Mouse (Mus musculus) neural tube, embryonic 10.5 days (tissue): ENCODE measurements around the gene Capn7.

Source experiments
- DNase-seq: peaks from one replicate; pipeline ENCODE4 v3.0.0-alpha.2; 2017; ENCODE audit warnings: low spot score; ENCODE audit errors: extremely low spot score

The Capn7 gene

DNA sequence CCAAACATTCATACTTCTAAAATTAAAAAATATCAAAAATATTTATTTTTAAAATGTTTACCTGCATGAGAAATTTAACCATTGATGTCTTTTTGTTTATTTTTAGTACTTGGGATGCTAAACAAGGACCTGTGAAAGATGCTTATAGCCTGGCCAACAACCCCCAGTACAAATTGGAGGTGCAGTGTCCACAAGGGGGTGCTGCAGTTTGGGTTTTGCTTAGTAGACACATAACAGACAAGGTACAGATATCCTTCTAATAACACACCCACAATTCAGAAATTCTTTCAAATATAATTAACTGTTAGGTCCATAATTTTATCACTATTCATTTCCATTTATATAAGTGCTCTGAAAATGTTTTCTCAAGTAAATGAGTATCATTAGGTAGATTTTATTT is 28.9 kb downstream of the Capn7 start:
- DNase-seq, result peak; percentile 51

DNA sequence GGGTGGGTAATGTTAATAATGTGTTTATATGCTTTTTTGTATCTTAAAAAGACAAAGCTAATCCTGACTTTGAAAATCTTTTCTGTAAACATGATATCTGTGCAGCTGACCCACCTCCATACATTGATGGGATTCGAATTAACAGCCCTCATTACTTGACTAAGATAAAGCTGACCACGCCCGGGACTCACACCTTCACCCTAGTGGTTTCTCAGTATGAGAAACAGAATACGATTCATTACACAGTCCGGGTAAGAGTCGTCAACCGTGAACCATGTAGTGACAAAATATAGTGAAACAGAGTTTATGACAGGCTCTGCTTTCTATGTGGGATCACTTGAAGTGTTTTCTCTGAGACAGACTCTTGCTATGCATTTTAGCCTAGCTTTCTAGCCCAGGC is 31.5 kb downstream of the Capn7 start:
- no peak for DNase-seq

DNA sequence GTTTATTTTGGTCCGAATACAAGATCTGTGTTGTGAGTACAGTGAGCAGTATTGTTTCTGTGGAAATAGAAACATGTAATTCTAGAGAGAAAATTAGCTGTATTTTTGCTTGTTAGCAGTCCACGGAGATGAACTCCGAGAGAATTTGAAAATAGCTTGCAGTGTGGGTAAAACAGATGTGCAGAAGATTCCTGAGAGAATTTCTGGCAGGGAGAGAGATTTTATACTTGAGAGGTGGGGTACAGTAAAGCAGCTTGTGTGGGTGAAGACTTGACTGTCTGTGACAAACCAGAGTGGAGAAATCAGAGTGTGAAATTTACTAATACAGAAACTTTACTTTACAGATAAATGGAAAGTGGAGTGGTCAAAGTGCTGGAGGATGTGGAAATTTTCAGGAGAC is 32.9 kb downstream of the Capn7 start:
- DNase-seq, result no peak

DNA sequence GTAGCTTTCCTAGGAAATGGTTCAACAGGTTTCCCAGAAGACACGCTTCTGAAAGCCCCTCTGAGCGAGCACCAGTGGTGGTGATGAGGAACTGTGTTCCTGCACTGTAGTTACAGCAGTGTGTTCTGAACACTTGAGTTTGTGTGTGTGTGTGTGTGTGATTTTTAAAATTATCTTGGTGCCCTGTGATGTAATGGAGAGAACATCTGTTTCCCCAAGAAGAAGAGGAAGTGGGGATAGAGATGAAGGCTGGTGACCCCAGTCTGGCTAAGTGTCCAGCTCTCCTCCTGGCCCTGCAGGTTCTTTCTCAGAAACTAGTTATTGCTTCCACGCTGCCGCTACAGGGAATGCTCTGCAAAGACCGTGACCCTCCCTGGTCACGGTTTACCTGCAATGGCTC is 38.0 kb downstream of the Capn7 start:
- no peak for DNase-seq

DNA sequence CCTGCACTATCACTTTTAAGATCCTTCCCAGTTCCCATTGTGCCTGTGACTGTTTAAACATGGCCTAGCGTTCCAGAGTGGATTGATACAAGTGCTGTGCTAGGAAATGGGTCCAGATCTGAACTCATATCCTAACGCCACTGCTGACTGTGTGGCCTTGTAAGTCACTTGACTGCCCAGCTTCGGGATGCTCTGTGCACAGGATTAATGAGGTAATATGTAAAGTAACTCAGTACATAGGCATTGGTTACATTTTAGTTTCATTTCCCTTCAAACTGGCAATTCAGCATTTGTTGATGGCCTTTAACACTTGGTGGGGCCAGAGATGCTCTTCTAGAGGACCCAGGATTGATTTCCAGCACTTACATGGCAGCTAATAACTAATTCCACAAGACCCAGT is 39.9 kb downstream of the Capn7 start:
- DNase-seq, result no peak

DNA sequence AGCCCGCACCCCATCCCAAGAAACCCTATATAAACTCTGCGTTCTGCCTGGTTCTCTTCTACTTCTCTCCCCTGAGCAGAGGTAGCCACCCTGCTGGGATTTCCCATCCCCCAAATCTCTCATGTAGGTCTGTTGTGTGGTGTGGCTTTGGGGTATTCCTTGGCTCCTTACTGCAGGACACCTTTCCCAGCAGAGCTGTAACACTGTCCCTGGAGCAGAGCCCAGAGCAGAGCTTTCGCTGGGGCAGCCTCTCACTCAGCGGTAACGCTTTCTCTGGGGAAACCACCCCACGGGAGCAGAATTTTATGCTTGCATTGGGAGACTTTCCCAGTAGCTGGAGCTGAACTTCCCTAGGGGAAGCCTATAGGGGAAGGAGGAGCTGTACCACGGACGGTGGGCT is 45.8 kb downstream of the Capn7 start:
- DNase-seq, result no peak

DNA sequence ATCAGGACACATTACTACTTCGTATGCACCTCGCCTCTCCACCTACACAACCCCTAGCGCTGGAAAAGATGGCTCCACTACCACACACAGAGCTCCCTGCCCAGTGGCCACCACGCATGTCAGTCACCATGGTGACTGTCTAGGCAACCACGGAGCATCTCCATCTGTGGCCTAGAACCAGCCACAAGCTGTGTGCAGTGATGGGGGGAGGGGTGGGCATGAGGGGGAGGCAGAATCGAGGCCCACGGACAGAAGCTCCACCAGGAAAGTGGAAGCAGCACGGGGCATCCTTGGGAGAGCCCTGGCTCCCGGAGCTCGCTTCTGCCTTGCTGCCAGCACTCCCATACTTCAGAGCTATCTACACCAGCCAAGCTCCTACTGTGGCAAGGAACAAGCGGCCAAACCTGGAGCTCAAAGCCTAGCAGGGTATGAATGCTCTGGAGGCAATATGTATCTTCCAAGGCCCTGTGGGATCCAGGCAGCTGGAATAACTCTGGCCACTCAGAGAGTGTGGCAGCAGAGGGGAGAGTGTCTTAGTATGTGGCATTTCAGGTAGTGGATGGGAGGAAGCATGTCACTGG is 47.1 kb downstream of the Capn7 start:
- no peak for DNase-seq

DNA sequence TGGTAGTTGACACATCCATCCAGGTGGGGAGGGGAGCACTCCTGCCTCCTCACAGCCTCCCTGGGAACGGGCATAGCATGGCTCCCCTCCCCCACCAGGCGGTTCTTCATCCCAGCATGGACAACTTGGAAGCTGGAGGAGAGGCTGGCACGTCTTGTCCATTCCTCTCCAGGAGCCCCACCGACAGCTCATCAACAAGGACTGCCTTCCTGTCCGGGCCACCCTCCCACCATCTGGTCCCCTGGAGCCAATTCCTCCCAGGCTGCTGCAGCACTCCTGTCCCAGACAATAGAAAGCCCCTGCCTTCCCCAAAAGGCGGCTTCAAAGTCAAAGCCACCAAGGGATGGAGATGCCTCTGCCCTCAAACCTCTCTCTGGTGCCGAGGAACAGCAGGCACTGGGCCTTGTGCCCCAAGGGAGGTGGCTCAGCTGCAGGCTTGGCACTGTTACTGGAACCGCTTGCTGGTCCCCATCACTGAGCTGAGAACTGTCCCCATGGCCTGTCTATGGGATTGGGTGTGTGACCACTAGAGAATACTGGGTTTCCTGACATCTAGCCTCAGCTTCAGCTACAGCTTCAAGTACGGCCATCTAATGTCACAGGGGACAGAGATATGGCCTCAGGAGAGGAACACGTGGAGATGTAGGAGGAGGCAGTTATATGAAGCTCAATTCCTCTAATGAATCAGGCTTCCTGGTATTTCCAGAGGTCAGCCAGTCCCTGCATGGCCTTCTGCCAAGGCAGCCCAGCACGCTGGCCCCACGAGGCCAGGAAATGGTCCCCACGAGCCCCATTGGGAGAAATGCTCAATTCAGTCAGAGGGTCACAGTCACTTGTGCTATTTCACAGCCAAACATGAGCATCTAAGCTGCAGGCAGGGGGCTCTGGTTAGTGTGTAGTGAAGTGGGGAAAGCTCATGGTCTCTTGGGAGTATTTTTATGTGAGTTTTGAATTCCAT is 48.2 kb downstream of the Capn7 start:
- DNase-seq, result no peak

DNA sequence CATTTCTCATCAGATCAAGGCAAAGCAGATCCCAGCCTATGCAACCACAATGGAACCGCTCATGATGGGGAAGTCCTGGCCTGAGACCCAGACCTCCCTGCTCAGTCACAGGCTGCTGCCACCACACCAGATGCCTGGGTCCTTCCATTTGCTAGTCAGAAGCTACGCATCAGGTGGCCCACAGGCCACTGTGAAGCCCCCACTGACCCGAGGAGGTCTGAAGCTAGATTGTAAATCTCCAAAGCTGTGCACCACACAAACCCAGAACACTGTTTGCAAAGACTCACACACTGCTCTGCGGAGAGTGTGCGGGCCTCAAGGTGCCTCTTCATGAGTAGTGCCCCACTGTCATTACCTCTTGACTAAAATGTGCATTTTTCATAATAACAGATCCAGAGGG is 49.0 kb downstream of the Capn7 start:
- DNase-seq, result no peak

DNA sequence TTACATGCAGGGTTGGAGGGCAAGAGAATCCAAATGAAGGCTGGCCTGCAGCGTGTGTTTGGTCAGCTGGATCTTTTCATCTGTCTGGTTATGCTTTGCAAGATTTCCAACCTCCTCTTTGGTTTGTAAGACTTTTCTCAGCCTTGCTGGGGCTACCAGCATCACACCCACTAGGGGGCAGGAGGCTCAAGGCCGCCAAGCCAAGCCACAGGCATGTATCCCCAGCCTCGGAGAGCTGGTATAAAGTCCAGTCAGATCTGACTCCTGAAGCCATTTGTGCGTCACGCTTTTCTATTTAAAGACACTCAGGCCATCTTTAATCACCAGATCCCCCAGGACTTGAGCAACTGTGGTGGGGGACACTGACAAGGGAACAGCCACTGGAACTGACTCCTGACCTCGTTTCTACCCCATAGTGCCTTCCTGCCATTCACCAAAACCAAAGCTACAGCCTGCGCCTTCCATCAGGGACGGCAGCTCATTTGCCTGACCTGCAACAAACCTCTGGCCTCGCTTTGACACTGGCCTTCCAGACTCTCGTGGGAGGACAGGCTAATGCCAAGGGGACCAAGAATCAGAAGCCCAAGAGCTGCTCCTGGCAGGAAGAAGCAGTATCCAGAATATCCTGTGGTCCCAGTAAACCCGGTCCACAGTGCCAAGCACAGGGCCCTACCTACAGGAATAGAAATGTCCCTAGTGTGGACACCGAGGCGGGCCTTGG is 49.7 kb downstream of the Capn7 start:
- peak; percentile 72 for DNase-seq

DNA sequence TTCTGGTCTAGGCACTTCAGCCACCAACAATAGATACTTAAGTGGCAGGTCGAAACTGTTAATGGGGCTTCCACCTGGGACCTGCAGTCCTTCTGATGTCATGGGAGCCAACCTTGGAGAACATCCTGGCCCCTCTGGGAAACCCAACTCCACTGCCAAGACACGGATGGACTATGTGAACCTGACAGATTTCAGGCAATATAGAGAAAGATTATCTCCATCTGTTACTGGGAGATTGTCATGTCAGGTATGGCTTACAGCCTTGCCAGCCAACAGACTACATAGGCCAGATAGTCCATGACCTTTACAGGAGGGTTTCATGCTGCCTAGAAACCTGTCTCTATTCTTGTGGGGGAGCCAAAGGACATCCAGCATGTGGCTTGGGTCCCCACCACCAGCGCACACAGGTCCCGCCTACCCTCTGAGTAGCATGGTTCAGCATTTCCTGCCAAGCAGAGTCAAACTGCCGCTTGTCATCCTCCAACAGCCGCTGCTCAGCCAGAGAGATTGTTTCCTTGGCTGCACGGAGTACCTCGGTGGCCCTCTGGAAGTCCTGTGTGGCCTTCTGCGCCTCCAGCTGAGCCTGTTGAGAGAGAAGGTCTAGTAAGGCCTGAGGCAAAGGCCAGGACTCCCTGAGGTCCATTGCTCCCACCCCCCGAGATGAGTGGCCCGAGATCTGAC is 51.0 kb downstream of the Capn7 start:
- no peak for DNase-seq

DNA sequence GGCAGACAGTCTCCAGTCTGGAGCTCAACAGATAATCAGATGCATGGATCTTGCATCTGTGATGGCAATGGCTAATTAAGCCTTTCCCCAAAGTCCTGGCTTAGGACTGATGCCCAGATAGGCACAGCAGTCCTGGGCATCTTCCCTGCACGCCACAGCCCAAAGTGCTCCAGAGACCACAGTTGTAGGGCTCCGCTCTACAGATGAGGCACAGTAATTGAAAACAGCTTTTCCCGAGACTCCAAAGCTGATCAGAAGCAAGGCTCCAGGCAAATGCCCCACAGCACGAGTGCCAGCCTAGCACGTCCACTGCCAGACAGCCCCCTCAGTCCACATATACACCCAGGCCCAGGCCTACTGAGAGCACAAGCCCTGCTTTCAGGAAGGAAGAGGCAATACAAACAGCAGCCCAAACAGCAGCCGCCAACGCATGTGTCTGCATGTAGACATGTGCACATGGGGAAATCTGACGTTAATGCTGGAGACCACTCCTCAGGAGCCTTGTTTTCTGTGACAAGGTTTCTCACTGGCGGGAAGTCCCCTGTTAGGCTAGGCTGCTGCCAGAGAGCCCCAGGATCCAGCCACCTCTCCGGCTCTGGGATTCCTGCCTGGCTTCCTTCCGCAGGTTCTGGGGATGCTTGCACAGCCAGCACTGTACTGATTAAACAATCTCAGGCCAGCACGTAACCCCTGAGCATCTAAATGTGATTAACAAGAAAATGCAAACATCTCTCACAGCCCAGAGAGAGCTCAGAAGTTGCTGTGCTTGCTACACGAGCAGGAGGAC is 51.8 kb downstream of the Capn7 start:
- DNase-seq, result no peak

DNA sequence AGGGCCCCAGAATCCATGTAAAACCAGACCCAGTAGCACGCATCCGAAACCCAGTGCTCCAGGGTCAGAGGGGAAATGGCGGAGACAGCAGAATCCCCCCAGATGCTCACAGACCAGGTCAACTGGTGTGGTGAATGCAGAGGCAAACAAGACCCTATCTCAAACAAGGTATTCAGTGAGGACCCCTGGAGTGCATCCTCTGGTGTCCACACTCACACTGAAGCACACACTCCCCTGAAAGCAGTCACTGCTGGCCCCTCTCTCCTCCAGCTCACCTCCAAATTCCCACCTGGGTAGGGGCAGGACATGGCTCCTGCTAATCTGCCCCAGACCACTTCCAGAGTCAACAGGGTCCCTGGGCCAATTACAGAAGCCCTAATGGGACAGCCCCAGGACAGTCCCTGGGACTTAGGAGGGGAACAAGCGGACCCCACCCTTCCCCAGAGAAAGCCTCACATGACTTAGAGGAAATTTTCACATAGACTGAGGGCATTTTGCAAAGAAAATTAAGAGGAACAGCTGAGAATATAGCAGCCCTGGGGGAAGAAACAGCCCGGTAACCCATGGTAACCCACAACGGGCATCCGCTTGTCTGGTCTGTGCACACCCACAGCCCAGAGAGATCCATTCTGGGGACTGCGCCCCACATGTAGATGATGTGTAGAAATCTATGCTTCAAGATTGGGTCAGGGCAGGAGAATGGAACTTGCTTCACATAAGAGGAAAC is 53.1 kb downstream of the Capn7 start:
- DNase-seq, result no peak

DNA sequence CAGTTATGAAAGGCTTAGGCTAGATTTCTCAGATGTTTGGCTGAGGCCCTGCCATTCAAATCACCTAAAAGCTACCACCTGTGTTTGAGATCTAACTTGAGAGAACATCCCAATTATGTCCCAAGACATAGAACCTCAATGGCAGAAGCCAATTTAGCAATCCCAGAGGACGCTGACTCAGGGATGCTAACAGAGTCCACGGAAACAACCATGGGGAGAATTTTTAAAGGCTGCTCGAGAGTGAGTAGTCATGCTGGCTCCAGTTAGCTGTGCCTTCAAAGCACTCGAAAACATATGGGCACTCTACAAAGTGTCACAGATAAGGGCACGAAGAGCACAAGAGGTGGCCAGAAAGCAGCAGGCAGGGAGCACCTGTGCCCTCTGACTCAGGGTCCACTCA is 55.9 kb downstream of the Capn7 start:
- DNase-seq, result no peak

DNA sequence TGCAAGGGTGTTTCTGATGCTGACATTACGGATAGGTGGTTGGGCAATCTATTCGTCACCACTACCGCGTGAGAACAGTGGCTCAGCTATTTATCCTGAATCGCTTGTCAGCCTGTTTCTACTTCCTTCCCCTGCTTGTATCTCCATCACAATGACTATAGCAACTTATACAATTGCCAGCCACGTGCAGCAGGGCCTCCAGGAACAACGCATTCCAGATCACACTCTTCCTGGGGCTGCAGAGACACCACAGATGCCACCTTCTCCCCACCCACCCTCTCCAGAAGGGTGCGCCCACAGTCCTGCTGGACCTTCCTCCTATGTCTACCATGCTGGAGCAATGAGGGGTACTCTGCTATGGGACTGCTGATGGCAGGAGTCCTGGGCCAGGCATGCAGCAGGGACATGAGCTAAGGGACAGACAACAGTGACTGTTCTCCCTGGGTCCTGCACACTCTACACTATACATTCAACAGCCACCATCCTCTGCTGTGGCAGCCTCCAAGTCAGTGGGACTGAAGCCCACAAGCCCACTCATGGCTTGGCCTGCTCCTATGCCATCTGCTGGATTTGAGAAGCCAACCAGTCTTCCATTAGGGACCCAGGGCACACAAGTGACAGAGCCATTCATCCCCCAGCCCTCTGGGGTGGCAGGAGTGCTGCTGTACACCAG is 56.6 kb downstream of the Capn7 start:
- no peak for DNase-seq

DNA sequence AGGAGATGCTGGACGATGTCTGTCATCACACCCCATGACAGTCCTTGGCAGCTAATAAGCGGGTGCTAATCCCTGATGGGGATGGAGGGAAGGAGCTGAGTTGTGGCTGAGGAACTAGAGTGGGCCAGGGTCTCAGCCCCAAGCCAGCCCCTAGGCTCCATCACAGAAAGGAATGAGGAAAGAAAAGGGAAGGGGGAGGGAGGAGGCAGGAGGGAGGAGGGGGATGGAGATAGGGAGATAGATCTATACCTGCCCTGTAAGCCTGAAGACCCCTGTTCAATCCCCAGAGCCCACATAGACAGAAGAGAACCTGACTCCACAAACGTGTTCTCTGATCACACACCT is 57.1 kb downstream of the Capn7 start:
- no peak for DNase-seq

DNA sequence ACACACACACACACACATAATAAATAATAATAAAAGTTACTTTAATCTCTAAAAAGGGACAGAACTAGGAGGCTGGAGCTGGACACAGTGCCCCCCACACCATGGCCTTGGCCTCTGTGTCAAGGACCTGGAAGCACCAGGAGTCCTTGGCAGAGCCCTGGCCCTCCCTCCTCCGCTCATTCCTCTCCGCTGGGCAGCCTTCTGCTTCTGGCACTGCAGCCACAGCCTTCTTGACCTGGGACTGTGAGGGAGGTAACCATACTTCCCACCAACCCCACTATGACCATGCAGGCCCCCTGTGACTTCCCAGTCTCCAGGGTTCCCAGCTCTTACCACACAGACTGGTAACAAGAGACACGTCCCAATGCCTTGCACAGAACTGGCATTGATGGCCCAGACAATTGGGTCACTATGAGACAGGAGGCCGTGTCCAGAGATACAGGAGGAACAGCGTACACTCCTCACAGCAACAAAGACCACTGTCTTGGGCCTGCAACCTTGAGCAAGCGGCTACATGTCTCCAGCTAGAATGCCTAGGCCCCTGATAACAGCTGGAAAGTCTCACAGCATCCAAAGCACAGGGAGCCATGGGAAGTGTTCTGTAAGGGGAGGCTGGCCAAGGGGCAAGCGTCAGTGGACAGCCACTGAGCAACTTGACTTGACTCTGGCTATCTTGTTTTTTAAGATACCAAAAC is 57.6 kb downstream of the Capn7 start:
- DNase-seq, result no peak

DNA sequence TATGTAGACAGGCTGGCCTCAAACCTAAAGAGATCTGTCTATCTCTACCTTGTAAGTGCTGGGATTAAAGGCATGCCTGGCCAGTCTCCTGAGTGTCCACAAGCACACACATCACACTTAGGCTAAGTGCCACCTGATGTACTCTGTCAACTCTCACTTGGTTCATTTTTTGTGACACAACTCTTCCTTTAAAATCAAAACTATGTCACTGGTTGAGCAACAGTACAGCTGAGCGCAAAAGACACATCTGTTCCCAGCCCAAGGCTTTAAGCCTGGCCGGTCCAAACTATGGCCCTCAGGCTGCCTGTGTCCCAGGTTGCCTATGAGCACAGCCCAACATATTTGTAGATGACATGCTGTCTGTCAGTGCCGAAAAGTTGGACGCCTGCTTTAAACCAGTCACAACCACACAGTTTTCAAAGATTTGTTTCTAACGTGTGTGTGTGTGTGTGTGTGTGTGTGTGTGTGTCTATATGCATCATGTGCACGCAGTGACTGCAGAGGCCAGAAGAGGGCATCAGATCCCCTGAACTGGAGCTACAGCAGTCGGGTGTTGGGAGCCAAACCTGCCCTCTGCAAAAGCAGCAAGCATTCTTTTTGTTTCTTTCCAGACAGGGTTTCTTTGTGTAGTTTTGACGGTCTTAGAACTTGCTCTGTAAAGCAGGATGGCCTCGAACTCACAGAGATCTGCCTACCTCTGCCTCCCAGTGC is 58.5 kb downstream of the Capn7 start:
- DNase-seq, result no peak
